Mouse (Mus musculus): Measurements from ENCODE around the gene Gpr137. TPM values are rescaled to one million over a fixed set of nuclear protein-coding genes. Genes with fewer than 3 reads are reported as not detected.
A peak's percentile ranks its signal among the peaks of the same experiment; 100 is the strongest.

Gpr137 gene
- polyA plus RNA-seq, 1 experiment from 2014 or later, result 25.2 TPM

DNA sequence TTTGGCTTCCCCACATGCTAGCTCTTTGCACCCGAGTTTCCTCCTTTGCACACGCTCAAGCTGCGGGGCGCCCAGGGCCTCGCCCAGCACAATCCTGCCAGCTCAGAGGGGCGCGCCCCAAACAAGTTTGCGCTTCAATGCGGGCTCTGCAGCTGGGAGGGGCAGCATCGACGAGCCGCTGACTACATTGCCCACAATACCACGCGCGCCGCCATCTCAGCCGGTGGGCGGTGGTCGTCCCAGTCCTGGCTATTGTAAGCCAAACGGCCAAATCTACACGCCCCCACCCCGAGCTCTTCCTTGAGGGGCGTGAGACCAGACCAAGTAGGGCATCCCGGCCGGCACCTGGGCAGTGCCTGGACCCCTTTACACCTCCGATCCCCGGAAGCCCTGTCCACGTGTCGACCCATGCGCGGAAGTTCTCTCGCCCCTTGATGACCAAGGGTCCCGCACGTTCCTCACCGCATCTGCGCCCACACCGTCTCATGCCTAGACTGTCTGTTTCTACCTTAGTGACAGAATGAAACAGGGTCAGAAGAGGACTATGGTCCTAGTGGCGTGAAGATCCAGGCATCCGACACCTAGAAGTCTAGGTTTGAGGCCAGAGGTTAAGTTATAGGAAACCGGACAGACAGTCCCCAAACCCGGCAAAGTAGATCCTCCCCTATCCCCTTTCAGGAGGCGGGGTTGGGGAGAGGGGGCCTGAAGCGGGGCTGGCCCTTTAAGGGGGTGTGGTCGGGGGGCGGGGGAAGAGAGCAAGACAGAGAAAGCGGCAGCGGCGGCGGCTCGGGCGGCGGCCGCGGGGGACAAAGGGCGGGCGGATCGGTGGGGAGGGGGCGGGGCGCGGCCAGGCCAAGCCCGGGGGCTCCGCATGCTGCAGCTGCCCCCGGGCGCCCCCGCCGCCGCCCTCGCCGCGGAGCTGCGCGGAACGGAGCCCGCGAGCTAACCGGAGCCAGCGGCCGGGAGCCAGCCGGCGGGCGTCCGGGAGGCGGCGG, 32.2 kb upstream of the Gpr137 start, which contains the start of gene Ppp1r14b:
Ppp1r14b (plus strand) TSS at position 758 of the 995 bp plus-strand sequence.
- Histone ChIP-seq H3K4me2 (ENCODE audit: low read depth, low read length) (peak within 1 kb of the TSS; percentile 90), H3K27ac (ENCODE audit: low read length) (peak within 1 kb of the TSS; percentile 92), H3K4me3 (ENCODE audit: low read length) (peak within 1 kb of the TSS; percentile 73), H3K9ac (ENCODE audit: low read length) (peak within 1 kb of the TSS; percentile 78), H3K27me3 (ENCODE audit: control insufficient read depth, insufficient read depth, low read depth, low read length) (no peaks in the 10 kb centered on the region), H3K36me3 (ENCODE audit: control insufficient read depth, insufficient read depth, low read length) (peaks cover 7% of the 10 kb centered on the region), H3K9me3 (ENCODE audit: control insufficient read depth, low read length) (no peaks in the 10 kb centered on the region), H3K4me1 (replicated peaks; ENCODE audit: control insufficient read depth, insufficient read depth, low read length) (peaks cover 45% of the 10 kb centered on the region)
- WGBS, result 1% methylated on average over 52 of the region's 84 CpGs
- ATAC-seq (ENCODE audit: low read depth), result peak; percentile 74

DNA sequence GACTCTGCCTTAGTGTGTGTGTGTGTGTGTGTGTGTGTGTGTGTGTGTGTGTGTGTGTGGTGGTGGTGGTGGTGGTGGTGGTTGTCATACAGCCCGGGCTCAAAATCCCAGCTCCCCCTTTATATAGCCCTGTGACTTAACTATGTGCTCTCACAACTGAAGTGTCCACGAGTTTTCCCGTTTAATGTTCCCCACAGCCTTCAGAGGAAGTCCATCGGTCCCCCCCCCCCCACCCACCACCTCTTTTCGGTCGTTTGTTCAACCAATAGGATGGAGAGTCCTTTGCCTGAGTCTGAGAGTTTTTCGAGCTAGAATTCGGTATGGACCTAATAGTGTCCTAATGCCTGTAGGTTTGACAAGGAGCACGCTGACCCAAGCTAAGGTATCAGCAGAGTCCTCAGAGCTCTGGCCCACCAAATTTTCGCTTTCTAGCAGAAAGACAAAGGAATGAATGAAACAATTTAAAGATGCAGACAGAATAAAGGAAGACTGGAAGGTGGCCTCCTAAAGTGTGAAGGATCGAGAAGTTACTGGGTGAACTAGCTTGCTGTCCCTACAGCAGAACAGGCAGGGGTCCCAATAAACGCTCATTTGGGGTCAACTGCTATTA, 31.4 kb upstream of the Gpr137 start:
- 29% methylated on average over 12 of the region's 12 CpGs for WGBS
- Histone ChIP-seq H3K36me3 (ENCODE audit: control insufficient read depth, insufficient read depth, low read length) (peaks cover 7% of the 10 kb centered on the region), H3K27ac (ENCODE audit: low read length) (peak overlapping the region; percentile 34; the same call in 1 of the 2 replicates), H3K9me3 (ENCODE audit: control insufficient read depth, low read length) (no peaks in the 10 kb centered on the region), H3K4me1 (replicated peaks; ENCODE audit: control insufficient read depth, insufficient read depth, low read length) (peaks cover 40% of the 10 kb centered on the region), H3K9ac (ENCODE audit: low read length) (peak overlapping the region; percentile 78), H3K4me2 (ENCODE audit: low read depth, low read length) (peak overlapping the region; percentile 90), H3K27me3 (ENCODE audit: control insufficient read depth, insufficient read depth, low read depth, low read length) (no peaks in the 10 kb centered on the region), H3K4me3 (ENCODE audit: low read length) (peak overlapping the region; percentile 73)
- ATAC-seq (ENCODE audit: low read depth), result no peak

DNA sequence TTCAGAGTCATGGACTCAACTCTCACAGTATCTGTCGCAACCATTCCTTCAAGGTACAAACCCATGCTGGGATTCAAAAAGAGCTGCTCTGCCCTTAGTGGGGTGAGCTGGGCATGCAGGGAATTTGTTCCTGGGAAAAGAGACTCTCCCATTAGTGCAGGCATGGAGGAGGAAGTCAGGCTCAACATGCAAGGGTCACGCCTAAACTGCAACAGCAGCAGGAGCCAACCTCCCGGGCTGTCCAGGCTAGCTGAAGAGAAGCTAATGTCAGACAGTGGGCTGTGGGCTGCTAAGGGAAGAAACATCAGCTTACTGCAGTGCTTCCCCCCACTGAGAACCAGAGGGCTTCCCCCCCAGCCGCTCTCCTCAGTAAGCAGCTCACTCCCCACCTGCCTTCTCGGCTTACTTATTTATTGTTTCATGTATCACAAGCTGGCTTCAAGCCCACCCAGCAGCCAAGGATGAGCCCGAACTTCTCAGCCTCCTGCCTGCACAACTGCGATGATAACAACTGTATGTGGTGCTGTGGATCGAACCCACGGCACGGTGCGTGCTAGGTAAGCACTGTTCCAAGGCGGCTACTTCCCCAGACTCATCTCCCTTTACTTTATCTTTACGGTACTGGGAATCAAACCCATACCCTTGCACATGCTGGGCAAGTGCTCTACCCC, 30.1 kb upstream of the Gpr137 start:
- Histone ChIP-seq H3K4me2 (ENCODE audit: low read depth, low read length) (no peak overlapping the region), H3K27ac (ENCODE audit: low read length) (no peak overlapping the region), H3K36me3 (ENCODE audit: control insufficient read depth, insufficient read depth, low read length) (peaks cover 2% of the 10 kb centered on the region), H3K4me1 (replicated peaks; ENCODE audit: control insufficient read depth, insufficient read depth, low read length) (peaks cover 39% of the 10 kb centered on the region), H3K9ac (ENCODE audit: low read length) (no peak overlapping the region), H3K27me3 (ENCODE audit: control insufficient read depth, insufficient read depth, low read depth, low read length) (no peaks in the 10 kb centered on the region), H3K9me3 (ENCODE audit: control insufficient read depth, low read length) (no peaks in the 10 kb centered on the region), H3K4me3 (ENCODE audit: low read length) (no peak overlapping the region)
- 76% methylated on average over 13 of the region's 13 CpGs for WGBS
- no peak for ATAC-seq (ENCODE audit: low read depth)

DNA sequence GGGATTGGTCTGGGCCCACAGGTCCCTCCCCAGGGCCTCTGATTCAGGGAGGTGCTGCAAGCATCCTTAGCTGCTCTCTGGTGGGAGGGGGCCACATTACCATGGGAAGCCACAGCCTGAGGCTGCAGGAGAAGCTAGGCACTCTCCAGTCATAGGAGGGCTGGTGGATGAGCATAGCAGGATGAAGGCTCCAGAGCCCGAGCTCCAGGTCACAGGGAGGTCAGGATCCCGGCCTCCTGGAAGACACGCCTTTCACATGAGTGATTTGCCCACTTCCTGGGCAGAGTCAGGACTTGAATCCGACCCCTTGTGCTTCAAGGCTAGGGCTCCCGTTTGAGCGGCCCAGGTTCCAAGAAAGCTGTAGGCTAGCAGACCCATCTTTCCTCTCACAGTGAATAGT, 29.4 kb upstream of the Gpr137 start:
- Histone ChIP-seq H3K9me3 (ENCODE audit: control insufficient read depth, low read length) (no peaks in the 10 kb centered on the region), H3K36me3 (ENCODE audit: control insufficient read depth, insufficient read depth, low read length) (no peaks in the 10 kb centered on the region), H3K4me2 (ENCODE audit: low read depth, low read length) (no peak overlapping the region), H3K4me3 (ENCODE audit: low read length) (no peak overlapping the region), H3K4me1 (replicated peaks; ENCODE audit: control insufficient read depth, insufficient read depth, low read length) (peaks cover 34% of the 10 kb centered on the region), H3K27ac (ENCODE audit: low read length) (no peak overlapping the region), H3K27me3 (ENCODE audit: control insufficient read depth, insufficient read depth, low read depth, low read length) (no peaks in the 10 kb centered on the region), H3K9ac (ENCODE audit: low read length) (no peak overlapping the region)
- 33% methylated on average over 6 of the region's 6 CpGs for WGBS
- no peak for ATAC-seq (ENCODE audit: low read depth)

DNA sequence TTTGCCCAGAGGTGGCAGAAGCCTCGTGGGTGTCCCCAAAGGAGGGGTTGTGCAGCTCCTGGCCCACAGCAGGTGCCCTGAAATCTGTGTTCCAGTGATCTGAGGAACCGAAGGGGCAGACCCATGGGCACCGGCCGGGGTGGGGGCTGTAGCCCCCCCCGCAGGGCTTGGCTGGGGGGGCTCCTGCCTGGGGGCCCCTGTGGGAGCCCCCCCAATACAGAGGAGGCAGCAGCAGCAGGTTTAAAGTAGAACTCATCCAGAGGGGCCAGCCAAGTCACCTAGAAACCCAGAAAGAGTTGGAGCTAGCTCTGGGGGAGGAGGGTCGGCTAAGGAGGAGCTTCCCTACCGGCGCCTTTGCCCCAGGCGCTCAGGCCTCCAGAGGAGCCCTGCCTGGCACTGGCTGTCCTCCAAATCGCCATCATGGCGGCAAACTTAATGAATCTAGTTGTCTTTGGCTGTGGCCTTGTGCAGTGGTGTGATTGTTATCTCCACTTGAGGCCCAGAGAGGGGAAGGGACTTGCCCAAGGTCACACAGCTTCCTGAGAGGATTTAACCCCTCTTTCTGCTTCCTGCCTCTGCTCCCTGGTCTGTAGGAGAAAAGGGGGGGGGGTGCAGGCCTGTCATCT, 28.3 kb upstream of the Gpr137 start:
- Histone ChIP-seq H3K27ac (ENCODE audit: low read length) (no peak overlapping the region; the same call in 1 of the 2 replicates), H3K9ac (ENCODE audit: low read length) (peak overlapping the region; percentile 55), H3K9me3 (ENCODE audit: control insufficient read depth, low read length) (no peaks in the 10 kb centered on the region), H3K4me3 (ENCODE audit: low read length) (no peak overlapping the region; the same call in 1 of the 2 replicates), H3K4me2 (ENCODE audit: low read depth, low read length) (peak overlapping the region; percentile 79), H3K27me3 (ENCODE audit: control insufficient read depth, insufficient read depth, low read depth, low read length) (no peaks in the 10 kb centered on the region), H3K36me3 (ENCODE audit: control insufficient read depth, insufficient read depth, low read length) (peaks cover 8% of the 10 kb centered on the region), H3K4me1 (replicated peaks; ENCODE audit: control insufficient read depth, insufficient read depth, low read length) (peaks cover 24% of the 10 kb centered on the region)
- no peak for ATAC-seq (ENCODE audit: low read depth)
- 21% methylated on average over 11 of the region's 11 CpGs for WGBS

DNA sequence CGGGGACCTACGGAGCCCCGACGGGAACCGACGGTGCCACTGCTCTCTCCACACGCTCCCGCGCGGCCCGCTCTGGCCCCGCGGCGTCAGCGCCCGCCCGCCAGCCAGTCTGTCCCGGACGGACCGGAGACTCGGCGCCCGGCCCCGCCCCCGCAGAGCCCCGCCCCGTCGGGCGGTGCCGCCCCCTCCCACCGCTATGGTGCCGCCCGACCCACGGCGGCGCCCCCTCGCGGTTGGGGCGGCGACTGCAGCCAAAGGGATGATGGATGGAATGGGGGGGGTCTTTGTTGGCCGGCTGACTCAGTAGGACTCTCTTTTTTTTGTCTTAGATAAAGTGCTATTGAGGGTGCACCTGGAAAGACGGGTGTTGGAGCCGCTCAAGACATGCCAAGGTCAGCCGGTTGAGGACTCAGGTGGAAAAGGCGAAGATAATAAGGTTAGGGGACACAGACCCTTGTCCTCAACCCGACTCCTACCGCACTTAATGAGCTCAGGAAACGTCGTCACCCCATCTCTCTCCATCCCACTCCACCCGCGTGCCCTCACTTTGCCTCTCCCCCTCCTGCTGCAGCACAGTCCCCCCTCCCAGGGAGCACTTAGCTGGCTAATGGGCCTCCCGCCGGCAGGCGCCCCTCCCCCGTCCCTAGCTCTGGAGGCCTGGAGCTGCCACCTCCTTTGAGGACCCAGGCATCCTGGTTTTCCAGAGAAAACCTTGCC, 27.5 kb upstream of the Gpr137 start:
- 0 out of 2 replicates have a peak overlapping the region, but pooled peaks have one; percentile 43 for H3K27ac ChIP-seq (ENCODE audit: low read length)
- H3K4me2 ChIP-seq (ENCODE audit: low read depth, low read length), result peak overlapping the region; percentile 79
- H3K4me3 ChIP-seq (ENCODE audit: low read length), result peak overlapping the region; percentile 77
- 1% methylated on average over 52 of the region's 55 CpGs for WGBS
- H3K36me3 ChIP-seq (ENCODE audit: control insufficient read depth, insufficient read depth, low read length), result peaks cover 13% of the 10 kb centered on the region
- H3K4me1 ChIP-seq (replicated peaks; ENCODE audit: control insufficient read depth, insufficient read depth, low read length), result peaks cover 24% of the 10 kb centered on the region
- no peaks in the 10 kb centered on the region for H3K9me3 ChIP-seq (ENCODE audit: control insufficient read depth, low read length)
- H3K9ac ChIP-seq (ENCODE audit: low read length), result peak overlapping the region; percentile 87
- ATAC-seq (ENCODE audit: low read depth), result peak; percentile 82
- no peaks in the 10 kb centered on the region for H3K27me3 ChIP-seq (ENCODE audit: control insufficient read depth, insufficient read depth, low read depth, low read length)

DNA sequence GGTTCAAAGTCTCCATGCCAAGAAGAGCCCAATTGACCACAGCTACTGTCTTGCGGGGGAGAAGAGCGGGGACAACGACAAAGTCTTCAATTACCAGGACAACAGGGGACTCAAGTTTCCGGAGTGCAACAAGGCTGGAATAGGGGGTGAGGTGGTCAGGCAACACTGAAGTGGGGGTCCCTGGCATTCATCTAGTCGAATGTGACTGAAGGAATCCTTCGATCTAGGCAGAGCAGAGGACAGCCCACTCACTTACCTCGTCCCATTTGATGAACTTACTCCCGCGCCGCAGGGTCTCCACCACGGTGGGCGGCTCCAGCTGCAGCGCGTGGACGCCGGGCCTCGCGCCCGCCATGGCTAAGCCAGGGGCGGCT, 27.0 kb upstream of the Gpr137 start:
- Histone ChIP-seq H3K4me3 (ENCODE audit: low read length) (peak overlapping the region; percentile 77), H3K9ac (ENCODE audit: low read length) (peak overlapping the region; percentile 87), H3K36me3 (ENCODE audit: control insufficient read depth, insufficient read depth, low read length) (peaks cover 18% of the 10 kb centered on the region), H3K4me2 (ENCODE audit: low read depth, low read length) (peak overlapping the region; percentile 79), H3K9me3 (ENCODE audit: control insufficient read depth, low read length) (no peaks in the 10 kb centered on the region), H3K27ac (ENCODE audit: low read length) (0 out of 2 replicates have a peak overlapping the region, but pooled peaks have one; percentile 43), H3K27me3 (ENCODE audit: control insufficient read depth, insufficient read depth, low read depth, low read length) (no peaks in the 10 kb centered on the region), H3K4me1 (replicated peaks; ENCODE audit: control insufficient read depth, insufficient read depth, low read length) (peaks cover 24% of the 10 kb centered on the region)
- ATAC-seq (ENCODE audit: low read depth), result no peak; the same call in 1 of the 2 replicates
- WGBS, result 0% methylated on average over 20 of the region's 20 CpGs

DNA sequence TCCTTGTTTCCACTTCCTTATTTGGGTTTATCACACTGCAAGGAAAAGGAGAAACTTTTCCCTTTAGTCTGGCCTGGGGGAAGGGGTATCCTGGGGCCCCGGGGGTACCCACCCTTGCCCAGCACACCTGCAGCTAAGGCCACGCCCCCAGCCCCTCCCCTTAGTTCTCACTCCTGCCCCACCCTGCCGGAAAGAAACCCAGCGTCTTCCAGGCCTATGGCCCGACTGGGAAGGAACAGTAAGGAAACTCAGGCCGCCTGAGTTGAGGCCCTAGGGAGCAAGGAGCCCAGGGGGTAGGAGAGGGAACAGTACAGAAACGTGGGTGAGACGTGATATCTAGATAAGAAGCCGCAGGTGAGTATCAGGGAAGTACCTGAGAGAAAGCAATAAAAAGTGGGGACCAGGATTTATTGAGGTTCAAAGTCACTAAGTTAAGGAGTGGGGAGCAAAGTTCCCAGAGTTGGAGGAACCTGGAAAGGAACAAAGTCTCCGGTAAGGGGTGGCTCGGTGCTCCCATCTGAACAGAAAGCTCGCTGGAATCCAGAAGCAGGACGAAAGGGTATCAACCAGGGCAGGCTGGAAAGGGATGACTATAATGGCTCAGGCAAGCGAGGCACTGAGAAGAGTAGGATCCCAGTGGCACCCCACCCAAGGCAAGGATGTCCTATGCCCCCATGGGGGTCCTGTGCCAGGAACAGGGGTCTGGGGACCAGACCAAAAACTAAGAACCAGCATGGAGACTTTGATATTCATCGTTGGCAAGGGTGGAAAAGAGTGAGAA, 26.4 kb upstream of the Gpr137 start:
- Histone ChIP-seq H3K4me2 (ENCODE audit: low read depth, low read length) (peak overlapping the region; percentile 79), H3K4me1 (replicated peaks; ENCODE audit: control insufficient read depth, insufficient read depth, low read length) (peaks cover 21% of the 10 kb centered on the region), H3K4me3 (ENCODE audit: low read length) (peak overlapping the region; percentile 77), H3K9ac (ENCODE audit: low read length) (peak overlapping the region; percentile 87), H3K27ac (ENCODE audit: low read length) (peak overlapping the region; percentile 30; the same call in 1 of the 2 replicates), H3K36me3 (ENCODE audit: control insufficient read depth, insufficient read depth, low read length) (peaks cover 20% of the 10 kb centered on the region), H3K27me3 (ENCODE audit: control insufficient read depth, insufficient read depth, low read depth, low read length) (no peaks in the 10 kb centered on the region), H3K9me3 (ENCODE audit: control insufficient read depth, low read length) (no peaks in the 10 kb centered on the region)
- peak; percentile 10 for ATAC-seq (ENCODE audit: low read depth)
- WGBS, result 5% methylated on average over 15 of the region's 15 CpGs

Measured in lung, embryonic 16.5 days (tissue).